26 mouse cellular contexts compared by ENCODE assay signal in the genomic region with DNA sequence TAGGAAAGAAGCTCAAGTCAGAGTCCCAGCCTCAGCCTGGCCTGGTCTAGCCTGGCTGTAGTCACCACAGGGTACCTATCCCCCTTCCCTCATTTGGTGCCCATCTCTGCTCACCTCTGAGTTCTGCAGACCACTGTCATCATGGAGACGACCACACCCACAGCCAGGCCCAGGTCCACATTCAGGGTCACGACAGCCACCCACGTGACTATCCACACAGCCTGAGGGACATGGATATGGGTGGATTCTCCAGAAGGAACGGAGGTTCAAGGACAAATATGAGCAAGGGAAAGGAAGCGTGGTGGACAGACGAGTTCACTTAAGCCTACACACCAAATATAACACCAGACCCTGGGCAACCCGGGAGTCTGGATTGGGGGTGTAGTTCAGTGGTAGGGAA. TPM values are rescaled to one million over a fixed set of nuclear protein-coding genes. Genes with fewer than 3 reads are reported as not detected.
DNase-seq lines count a peak whose midpoint lies in the region; ATAC-seq lines count a peak whose summit lies in the region.
"Had no signal": no experiment of that assay in that cellular context is flagged by ENCODE, and none has a peak within 500 bp of the region (broad histone marks: within the 10 kb centered on the region; RNA-seq: fewer than 3 reads in every experiment).

No protein-coding gene starts in this region.

- no peak overlapping the region for H3K9ac ChIP-seq in forebrain, embryonic 11.5 days (ENCODE audit: low read length)
- no peak overlapping the region for H3K9ac ChIP-seq in forebrain, embryonic 15.5 days (replicated peaks)
- no peak overlapping the region for H3K9ac ChIP-seq in intestine, embryonic 14.5 days (ENCODE audit: low read length)
- H3K9ac ChIP-seq in intestine, embryonic 16.5 days (ENCODE audit: low read depth, low read length) = no peak overlapping the region
- H3K9ac ChIP-seq in midbrain, embryonic 15.5 days = no peak overlapping the region
- H3K9ac ChIP-seq: embryonic facial prominence, embryonic 12.5 days; embryonic facial prominence, embryonic 15.5 days; forebrain, embryonic 12.5 days; heart, embryonic 12.5 days; heart, embryonic 15.5 days; hindbrain, embryonic 14.5 days; intestine, embryonic 15.5 days had no signal

- no peak overlapping the region for H3K4me3 ChIP-seq in forebrain, embryonic 11.5 days (ENCODE audit: low read depth, low read length)
- H3K4me3 ChIP-seq in forebrain, embryonic 15.5 days = no peak overlapping the region
- H3K4me3 ChIP-seq in intestine, embryonic 14.5 days (ENCODE audit: low read depth, low read length) = no peak overlapping the region
- no peak overlapping the region for H3K4me3 ChIP-seq in intestine, embryonic 16.5 days (ENCODE audit: low read length)
- no peak overlapping the region for H3K4me3 ChIP-seq in midbrain, embryonic 15.5 days
- H3K4me3 ChIP-seq: embryonic facial prominence, embryonic 12.5 days; embryonic facial prominence, embryonic 15.5 days; forebrain, embryonic 12.5 days; heart, embryonic 12.5 days; heart, embryonic 15.5 days; hindbrain, embryonic 10.5 days; intestine, embryonic 15.5 days had no signal

- 83% methylated on average over 7 of the region's 7 CpGs for WGBS in forebrain, embryonic 11.5 days
- 91% methylated on average over 7 of the region's 7 CpGs for WGBS in forebrain, embryonic 15.5 days
- WGBS in intestine, embryonic 14.5 days = 81% methylated on average over 7 of the region's 7 CpGs
- 77% methylated on average over 7 of the region's 7 CpGs for WGBS in intestine, embryonic 16.5 days
- WGBS in midbrain, embryonic 15.5 days = 92% methylated on average over 7 of the region's 7 CpGs

- H3K9me3 ChIP-seq in forebrain, embryonic 11.5 days (ENCODE audit: control insufficient read depth, low read length) = no peaks in the 10 kb centered on the region
- no peaks in the 10 kb centered on the region for H3K9me3 ChIP-seq in forebrain, embryonic 15.5 days
- no peaks in the 10 kb centered on the region for H3K9me3 ChIP-seq in intestine, embryonic 14.5 days (ENCODE audit: control insufficient read depth, low read length)
- H3K9me3 ChIP-seq in intestine, embryonic 16.5 days (ENCODE audit: control insufficient read depth, low read length) = no peaks in the 10 kb centered on the region
- H3K9me3 ChIP-seq in midbrain, embryonic 15.5 days = no peaks in the 10 kb centered on the region
- H3K9me3 ChIP-seq: embryonic facial prominence, embryonic 12.5 days; embryonic facial prominence, embryonic 15.5 days; forebrain, embryonic 12.5 days; heart, embryonic 12.5 days; heart, embryonic 15.5 days; hindbrain, embryonic 10.5 days; intestine, embryonic 15.5 days had no signal

- ATAC-seq in CD4-positive, CD25-positive, alpha-beta regulatory T cell, adult 4 months = no peak
- ATAC-seq in forebrain, embryonic 11.5 days (replicated peaks; ENCODE audit: low FRiP score) = no peak
- ATAC-seq in forebrain, embryonic 15.5 days (replicated peaks) = no peak
- ATAC-seq in intestine, embryonic 14.5 days (replicated peaks; ENCODE audit: low FRiP score, low TSS enrichment, low read depth) = no peak
- no peak for ATAC-seq in intestine, embryonic 16.5 days
- ATAC-seq in midbrain, embryonic 15.5 days (replicated peaks) = no peak
- ATAC-seq: forebrain, embryonic 16.5 days; intestine, embryonic 15.5 days; Patski had no signal

- peaks cover 22% of the 10 kb centered on the region for H3K4me1 ChIP-seq in forebrain, embryonic 11.5 days (replicated peaks; ENCODE audit: control insufficient read depth, insufficient read depth, low read length)
- H3K4me1 ChIP-seq in forebrain, embryonic 15.5 days = peaks cover 28% of the 10 kb centered on the region
- peaks cover 19% of the 10 kb centered on the region for H3K4me1 ChIP-seq in intestine, embryonic 14.5 days (replicated peaks; ENCODE audit: control insufficient read depth, insufficient read depth, low read length)
- H3K4me1 ChIP-seq in intestine, embryonic 16.5 days (ENCODE audit: control insufficient read depth, insufficient read depth, low read length) = peaks cover 26% of the 10 kb centered on the region
- H3K4me1 ChIP-seq in midbrain, embryonic 15.5 days = peaks cover 30% of the 10 kb centered on the region

- no peak overlapping the region for H3K27ac ChIP-seq in forebrain, embryonic 11.5 days (ENCODE audit: low read depth, low read length)
- no peak overlapping the region for H3K27ac ChIP-seq in forebrain, embryonic 15.5 days (replicated peaks)
- H3K27ac ChIP-seq in intestine, embryonic 14.5 days (ENCODE audit: low read depth) = no peak overlapping the region
- no peak overlapping the region for H3K27ac ChIP-seq in intestine, embryonic 16.5 days (ENCODE audit: low read length)
- no peak overlapping the region for H3K27ac ChIP-seq in midbrain, embryonic 15.5 days
- H3K27ac ChIP-seq: embryonic facial prominence, embryonic 12.5 days; embryonic facial prominence, embryonic 15.5 days; forebrain, embryonic 12.5 days; heart, embryonic 15.5 days; hindbrain, embryonic 10.5 days; hindbrain, embryonic 14.5 days; intestine, embryonic 15.5 days had no signal

- DNase-seq in CD4-positive, CD25-positive, alpha-beta regulatory T cell, adult 2 months (ENCODE audit: low read depth, low spot score) = peak; percentile 13
- DNase-seq in forebrain, embryonic 11.5 days (ENCODE audit: low spot score) = peak; percentile 44
- DNase-seq in intestine, embryonic 14.5 days (ENCODE audit: low spot score) = peak; percentile 50
- DNase-seq: adrenal gland, postnatal 10 days; adrenal gland, postnatal 36 days; cerebellum, adult 2 months; cerebellum, postnatal 25 days; gastrocnemius, postnatal 10 days; gastrocnemius, postnatal 36 days; heart, postnatal 10 days; heart, postnatal 36 days; kidney, adult 18-20 months had no signal

- H3K27me3 ChIP-seq in forebrain, embryonic 11.5 days (ENCODE audit: control insufficient read depth, insufficient read depth, low read length) = peaks cover 44% of the 10 kb centered on the region
- peaks cover 61% of the 10 kb centered on the region for H3K27me3 ChIP-seq in forebrain, embryonic 15.5 days
- H3K27me3 ChIP-seq in intestine, embryonic 14.5 days (replicated peaks; ENCODE audit: control insufficient read depth, insufficient read depth, low read length) = peaks cover 47% of the 10 kb centered on the region
- peaks cover 27% of the 10 kb centered on the region for H3K27me3 ChIP-seq in intestine, embryonic 16.5 days (replicated peaks; ENCODE audit: control insufficient read depth, insufficient read depth, low read length)
- H3K27me3 ChIP-seq in midbrain, embryonic 15.5 days (replicated peaks) = peaks cover 60% of the 10 kb centered on the region
- H3K27me3 ChIP-seq: Patski had no signal

- H3K4me2 ChIP-seq in forebrain, embryonic 11.5 days (ENCODE audit: low read depth, low read length, severe bottlenecking) = no peak overlapping the region
- H3K4me2 ChIP-seq in forebrain, embryonic 15.5 days (replicated peaks) = no peak overlapping the region
- H3K4me2 ChIP-seq in intestine, embryonic 14.5 days (ENCODE audit: low read length) = no peak overlapping the region
- H3K4me2 ChIP-seq in intestine, embryonic 16.5 days (ENCODE audit: low read depth, low read length) = no peak overlapping the region
- H3K4me2 ChIP-seq in midbrain, embryonic 15.5 days = no peak overlapping the region
- H3K4me2 ChIP-seq: embryonic facial prominence, embryonic 12.5 days; embryonic facial prominence, embryonic 15.5 days; forebrain, embryonic 12.5 days; heart, embryonic 12.5 days; heart, embryonic 15.5 days; hindbrain, embryonic 14.5 days; intestine, embryonic 15.5 days had no signal

- H3K36me3 ChIP-seq in forebrain, embryonic 11.5 days (ENCODE audit: control insufficient read depth, insufficient read depth, low read length) = no peaks in the 10 kb centered on the region
- 0 out of 2 replicates have a peak, but pooled peaks cover 4% of the 10 kb centered on the region for H3K36me3 ChIP-seq in forebrain, embryonic 15.5 days
- H3K36me3 ChIP-seq in intestine, embryonic 14.5 days (ENCODE audit: control insufficient read depth, insufficient read depth, low read length) = 0 out of 2 replicates have a peak, but pooled peaks cover 1% of the 10 kb centered on the region
- H3K36me3 ChIP-seq in intestine, embryonic 16.5 days (ENCODE audit: control insufficient read depth, insufficient read depth, low read length) = no peaks in the 10 kb centered on the region
- H3K36me3 ChIP-seq in midbrain, embryonic 15.5 days (replicated peaks) = no peaks in the 10 kb centered on the region
- H3K36me3 ChIP-seq: embryonic facial prominence, embryonic 12.5 days; embryonic facial prominence, embryonic 15.5 days; forebrain, embryonic 12.5 days; heart, embryonic 12.5 days; heart, embryonic 15.5 days; hindbrain, embryonic 10.5 days; intestine, embryonic 15.5 days had no signal

RNA-seq across cellular contexts. Expression of gene Slc26a10, which starts 6.3 kb away (rescaled TPM):
- 1 to 10 TPM; 2.6 to 2.8 TPM for polyA plus RNA-seq in CD4-positive, CD25-positive, alpha-beta regulatory T cell, adult 4 months (2017; shearing (Covaris generic))
- polyA plus RNA-seq in forebrain, embryonic 11.5 days (2014; fragmentation: Nextera tagmentation; extraction: Ambion mirVana) = 0.93 and 1.1 TPM in 2 replicates
- polyA plus RNA-seq in forebrain, embryonic 15.5 days (2015; fragmentation: Nextera tagmentation; extraction: Ambion mirVana) = 1.4 and 2.1 TPM in 2 replicates
- 0.93 and 1.3 TPM in 2 replicates for polyA plus RNA-seq in intestine, embryonic 14.5 days (2014; fragmentation: Nextera tagmentation; extraction: Ambion mirVana)
- 1.0 and 1.1 TPM in 2 replicates for polyA plus RNA-seq in intestine, embryonic 16.5 days (2015; fragmentation: Nextera tagmentation; extraction: Ambion mirVana)
- polyA plus RNA-seq in midbrain, embryonic 15.5 days (2015; fragmentation: Nextera tagmentation; extraction: Ambion mirVana) = 0.94 and 0.98 TPM in 2 replicates

RNA-seq across cellular contexts. Expression of gene B4galnt1, which starts 9.1 kb away (rescaled TPM):
- polyA plus RNA-seq in CD4-positive, CD25-positive, alpha-beta regulatory T cell, adult 4 months (2017; shearing (Covaris generic)) = 100 to 1,000 TPM; 166 to 206 TPM
- polyA plus RNA-seq in forebrain, embryonic 11.5 days (2014; fragmentation: Nextera tagmentation; extraction: Ambion mirVana) = 7.8 and 8.4 TPM in 2 replicates
- 35.1 and 36.7 TPM in 2 replicates for polyA plus RNA-seq in forebrain, embryonic 15.5 days (2015; fragmentation: Nextera tagmentation; extraction: Ambion mirVana)
- polyA plus RNA-seq in intestine, embryonic 14.5 days (2014; fragmentation: Nextera tagmentation; extraction: Ambion mirVana) = 54.3 and 66.0 TPM in 2 replicates
- 65.6 and 66.7 TPM in 2 replicates for polyA plus RNA-seq in intestine, embryonic 16.5 days (2015; fragmentation: Nextera tagmentation; extraction: Ambion mirVana)
- polyA plus RNA-seq in midbrain, embryonic 15.5 days (2015; fragmentation: Nextera tagmentation; extraction: Ambion mirVana) = 62.2 and 62.3 TPM in 2 replicates

RNA-seq across cellular contexts. Expression of gene Arhgef25, which starts 15.7 kb away (rescaled TPM):
- polyA plus RNA-seq in CD4-positive, CD25-positive, alpha-beta regulatory T cell, adult 4 months (2017; shearing (Covaris generic)) = under 1 TPM in 1 of 2 experiments, not detected in 1; 0.38 TPM
- 31.6 and 33.5 TPM in 2 replicates for polyA plus RNA-seq in forebrain, embryonic 11.5 days (2014; fragmentation: Nextera tagmentation; extraction: Ambion mirVana)
- polyA plus RNA-seq in forebrain, embryonic 15.5 days (2015; fragmentation: Nextera tagmentation; extraction: Ambion mirVana) = 31.4 and 32.3 TPM in 2 replicates
- 49.0 and 57.7 TPM in 2 replicates for polyA plus RNA-seq in intestine, embryonic 14.5 days (2014; fragmentation: Nextera tagmentation; extraction: Ambion mirVana)
- polyA plus RNA-seq in intestine, embryonic 16.5 days (2015; fragmentation: Nextera tagmentation; extraction: Ambion mirVana) = 44.7 and 46.3 TPM in 2 replicates
- polyA plus RNA-seq in midbrain, embryonic 15.5 days (2015; fragmentation: Nextera tagmentation; extraction: Ambion mirVana) = 20.6 and 21.9 TPM in 2 replicates

RNA-seq across cellular contexts. Expression of gene Dtx3, which starts 21.4 kb away (rescaled TPM):
- 10 to 100 TPM; 39.4 to 42.2 TPM for polyA plus RNA-seq in CD4-positive, CD25-positive, alpha-beta regulatory T cell, adult 4 months (2017; shearing (Covaris generic))
- 157 and 170 TPM in 2 replicates for polyA plus RNA-seq in forebrain, embryonic 11.5 days (2014; fragmentation: Nextera tagmentation; extraction: Ambion mirVana)
- polyA plus RNA-seq in forebrain, embryonic 15.5 days (2015; fragmentation: Nextera tagmentation; extraction: Ambion mirVana) = 211 and 222 TPM in 2 replicates
- 95.8 and 101 TPM in 2 replicates for polyA plus RNA-seq in intestine, embryonic 14.5 days (2014; fragmentation: Nextera tagmentation; extraction: Ambion mirVana)
- 54.4 and 56.9 TPM in 2 replicates for polyA plus RNA-seq in intestine, embryonic 16.5 days (2015; fragmentation: Nextera tagmentation; extraction: Ambion mirVana)
- polyA plus RNA-seq in midbrain, embryonic 15.5 days (2015; fragmentation: Nextera tagmentation; extraction: Ambion mirVana) = 288 and 297 TPM in 2 replicates

RNA-seq across cellular contexts. Expression of gene Pip4k2c, which starts 37.2 kb away (rescaled TPM):
- polyA plus RNA-seq in CD4-positive, CD25-positive, alpha-beta regulatory T cell, adult 4 months (2017; shearing (Covaris generic)) = 10 to 100 TPM; 24.2 to 39.3 TPM
- 16.4 and 17.2 TPM in 2 replicates for polyA plus RNA-seq in forebrain, embryonic 11.5 days (2014; fragmentation: Nextera tagmentation; extraction: Ambion mirVana)
- polyA plus RNA-seq in forebrain, embryonic 15.5 days (2015; fragmentation: Nextera tagmentation; extraction: Ambion mirVana) = 24.9 and 26.1 TPM in 2 replicates
- 24.2 and 25.9 TPM in 2 replicates for polyA plus RNA-seq in intestine, embryonic 14.5 days (2014; fragmentation: Nextera tagmentation; extraction: Ambion mirVana)
- 40.3 and 44.5 TPM in 2 replicates for polyA plus RNA-seq in intestine, embryonic 16.5 days (2015; fragmentation: Nextera tagmentation; extraction: Ambion mirVana)
- polyA plus RNA-seq in midbrain, embryonic 15.5 days (2015; fragmentation: Nextera tagmentation; extraction: Ambion mirVana) = 17.9 and 18.7 TPM in 2 replicates

Comparison
In these comparisons a context has a peak if more than half of its experiments do, and no peak if none do; other contexts are left out.
1. RNA of gene Arhgef25, which starts 15.7 kb away (polyA plus RNA-seq): 49.0 to 57.7 TPM in intestine, embryonic 14.5 days, 44.7 to 46.3 TPM in intestine, embryonic 16.5 days, 31.4 to 32.3 TPM in forebrain, embryonic 15.5 days, 31.6 to 33.5 TPM in forebrain, embryonic 11.5 days and 20.6 to 21.9 TPM in midbrain, embryonic 15.5 days; 0.38 TPM in CD4-positive, CD25-positive, alpha-beta regulatory T cell, adult 4 months; every median in the first group is over 10 times any median in the second.
2. Peak in every context shown above with its lines, with median percentiles within 50 percentile points of each other: DNase-seq.